1 mouse cellular context compared by ENCODE assay signal in genomic region chr4:129625496-129625895, GRCm38 (mm10).
TF ChIP-seq lines count a peak whose summit lies in the region.

No protein-coding gene starts in this region.

TF ChIP-seq in CH12.LX, 34 proteins besides CTCF, POLR2A, EP300 and RAD21 (continued from another document):
- TF ChIP-seq MYC (IDR thresholded peaks at IDR 0.05; ENCODE audit: low read depth, low read length), result no peak
- TF ChIP-seq MAZ (IDR thresholded peaks at IDR 0.05; ENCODE audit: low read depth, low read length), result no peak
- TF ChIP-seq E2F4 (IDR thresholded peaks at IDR 0.05; ENCODE audit: insufficient replicate concordance, low read depth, low read length), result no peak
- TF ChIP-seq USF2 (conservative IDR thresholded peaks at IDR 0.05; ENCODE audit: low read depth, low read length), result no peak
- TF ChIP-seq CHD2 (IDR thresholded peaks at IDR 0.05; ENCODE audit: low read length), result no peak
